Mouse (Mus musculus) small intestine, adult 2 months (tissue): ENCODE measurements around the gene Map1s.

ENCODE experiments used
- CTCF ChIP-seq: fragments of 200-500 bp; IDR thresholded peaks from 2 replicates; pipeline ENCODE4 v1.5.1; 2012; ENCODE audit warnings: low read depth, mild to moderate bottlenecking, control low read depth, inconsistent platforms, low read length, moderate library complexity, mixed read lengths; ENCODE audit not compliant: insufficient replicate concordance, insufficient read length; ENCODE audit errors: extremely low read depth
- POLR2A ChIP-seq: fragments of 200-500 bp; IDR thresholded peaks from 2 replicates; pipeline ENCODE4 v1.6.1; 2012; ENCODE audit warnings: low read depth, mild to moderate bottlenecking, control low read depth, inconsistent platforms, low read length, moderate library complexity

DNA sequence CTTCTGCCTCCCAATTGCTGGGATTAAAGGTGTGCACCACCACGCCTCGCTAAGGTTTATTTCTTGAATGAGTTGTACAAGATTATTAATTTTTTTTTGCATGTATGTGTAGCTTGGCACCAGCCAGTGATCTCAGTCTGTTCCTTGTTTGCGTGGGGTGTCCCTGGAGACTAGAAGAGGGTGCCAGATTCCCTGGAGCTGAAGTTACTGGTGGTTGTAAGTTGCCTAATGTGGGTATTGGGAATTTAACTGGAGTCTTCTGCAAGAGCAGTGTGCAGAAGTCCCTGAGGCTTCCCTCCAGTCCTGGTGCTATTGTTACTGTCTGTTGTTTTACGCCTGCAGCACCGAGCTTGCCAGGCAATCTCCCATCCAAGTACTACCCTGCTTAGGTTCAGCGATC, 31.5 kb downstream of the Map1s start:
- TF ChIP-seq POLR2A = no peak
- TF ChIP-seq CTCF = no peak
